Mouse (Mus musculus) liver, postnatal 0 days (tissue): ENCODE data around the gene Rsph9.

Source experiments
- CTCF ChIP-seq: sonication (generic); IDR thresholded peaks from 2 replicates; pipeline ENCODE4 v1.5.1; 2016; ENCODE audit warnings: antibody characterized with exemption, low read depth
- EP300 ChIP-seq: IDR thresholded peaks from 2 replicates; pipeline ENCODE4 v1.6.1; 2016; ENCODE audit warnings: antibody characterized with exemption, low read depth, mild to moderate bottlenecking

GRCm38 (mm10) chr17:46167014-46167413, 23.0 kb upstream of the Rsph9 start:
- peak; percentile 59 for TF ChIP-seq CTCF
- TF ChIP-seq EP300 = no peak
